25 mouse cellular contexts compared by ENCODE assay signal in genomic region chr1:133793646-133794045, GRCm38 (mm10). TPM values are rescaled to one million over a fixed set of nuclear protein-coding genes. Genes with fewer than 3 reads are reported as not detected.
DNase-seq lines count a peak whose midpoint lies in the region; ATAC-seq and TF ChIP-seq lines count a peak whose summit lies in the region.
"Had no signal": no experiment of that assay in that cellular context is flagged by ENCODE, and none has a peak within 500 bp of the region (broad histone marks: within the 10 kb centered on the region; RNA-seq: fewer than 3 reads in every experiment).

No protein-coding gene starts in this region.

- peaks cover 83% of the 10 kb centered on the region for H3K36me3 ChIP-seq in liver, embryonic 14.5 days (replicated peaks; ENCODE audit: control insufficient read depth, insufficient read depth, low read depth)
- peaks cover 84% of the 10 kb centered on the region for H3K36me3 ChIP-seq in liver, embryonic 12.5 days
- no peaks in the 10 kb centered on the region for H3K36me3 ChIP-seq in hindbrain, postnatal 0 days (ENCODE audit: insufficient read depth, low read length)
- no peaks in the 10 kb centered on the region for H3K36me3 ChIP-seq in hindbrain, embryonic 14.5 days (replicated peaks; ENCODE audit: control insufficient read depth, insufficient read depth)
- H3K36me3 ChIP-seq: hindbrain, embryonic 10.5 days; midbrain, embryonic 13.5 days had no signal

- no peaks in the 10 kb centered on the region for H3K9me3 ChIP-seq in liver, embryonic 14.5 days (ENCODE audit: control insufficient read depth, low read length)
- H3K9me3 ChIP-seq in liver, embryonic 12.5 days (replicated peaks), result no peaks in the 10 kb centered on the region
- H3K9me3 ChIP-seq in hindbrain, postnatal 0 days (ENCODE audit: low read length), result no peaks in the 10 kb centered on the region
- H3K9me3 ChIP-seq in hindbrain, embryonic 14.5 days (ENCODE audit: control insufficient read depth, low read length), result no peaks in the 10 kb centered on the region
- H3K9me3 ChIP-seq: forebrain, embryonic 13.5 days; midbrain, embryonic 13.5 days had no signal

- ATAC-seq in liver, embryonic 14.5 days (ENCODE audit: insufficient read depth), result no peak
- ATAC-seq in liver, embryonic 12.5 days, result no peak
- peak; percentile 71; the same call in 1 of the 2 replicates for ATAC-seq in granulocyte monocyte progenitor cell, adult 5-6 weeks (replicated peaks; ENCODE audit: poor library complexity, severe bottlenecking)
- ATAC-seq in hindbrain, postnatal 0 days, result no peak
- ATAC-seq in hindbrain, embryonic 14.5 days (ENCODE audit: low FRiP score), result no peak
- ATAC-seq: forebrain, embryonic 13.5 days; midbrain, embryonic 13.5 days; Patski had no signal

- peaks cover 42 to 48% of the 10 kb centered on the region in 2 experiments for H3K4me1 ChIP-seq in liver, embryonic 14.5 days (replicated peaks; ENCODE audit: control insufficient read depth in 2 of 2, insufficient read depth in 2 of 2, low read length in 1 of 2)
- H3K4me1 ChIP-seq in liver, embryonic 12.5 days, result peaks cover 83% of the 10 kb centered on the region
- H3K4me1 ChIP-seq in brown adipose tissue, adult 24 weeks (ENCODE audit: control insufficient read depth, insufficient read depth, insufficient read length, low read length), result peaks cover 5% of the 10 kb centered on the region
- H3K4me1 ChIP-seq in hindbrain, postnatal 0 days (ENCODE audit: insufficient read depth, low read length), result no peaks in the 10 kb centered on the region; the same call in 1 of the 2 replicates
- peaks cover under 1% of the 10 kb centered on the region; the same call in 1 of the 2 replicates for H3K4me1 ChIP-seq in hindbrain, embryonic 14.5 days (replicated peaks; ENCODE audit: control insufficient read depth, insufficient read depth, low read length)

- H3K27ac ChIP-seq in liver, embryonic 14.5 days, result peak overlapping the region; percentile 24; the same call in 1 of the 2 replicates
- H3K27ac ChIP-seq in liver, embryonic 12.5 days, result no peak overlapping the region; the same call in 1 of the 2 replicates
- peak overlapping the region; percentile 74 for H3K27ac ChIP-seq in brown adipose tissue, adult 24 weeks (replicated peaks; ENCODE audit: low read depth, low read length)
- no peak overlapping the region for H3K27ac ChIP-seq in hindbrain, postnatal 0 days
- no peak overlapping the region for H3K27ac ChIP-seq in hindbrain, embryonic 14.5 days
- H3K27ac ChIP-seq: forebrain, embryonic 13.5 days; hindbrain, embryonic 10.5 days; left cerebral cortex, adult 2 months; limb, embryonic 13.5 days; macrophage; midbrain, embryonic 13.5 days had no signal

- WGBS in liver, embryonic 14.5 days (ENCODE audit: insufficient replicate concordance), result 41% methylated on average over 1 of the region's 1 CpGs
- 52% methylated on average over 1 of the region's 1 CpGs for WGBS in liver, embryonic 12.5 days (ENCODE audit: insufficient replicate concordance)
- WGBS in hindbrain, postnatal 0 days, result 79% methylated on average over 1 of the region's 1 CpGs
- WGBS in hindbrain, embryonic 14.5 days, result 67% methylated on average over 1 of the region's 1 CpGs

- no peak overlapping the region for H3K9ac ChIP-seq in liver, embryonic 14.5 days (replicated peaks)
- H3K9ac ChIP-seq in liver, embryonic 12.5 days, result no peak overlapping the region
- no peak overlapping the region for H3K9ac ChIP-seq in hindbrain, postnatal 0 days (replicated peaks; ENCODE audit: low read length)
- H3K9ac ChIP-seq in hindbrain, embryonic 14.5 days, result no peak overlapping the region
- H3K9ac ChIP-seq: forebrain, embryonic 13.5 days; limb, embryonic 13.5 days; midbrain, embryonic 13.5 days had no signal

- no peak for DNase-seq in liver, embryonic 14.5 days (ENCODE audit: low read depth in 3 of 3, low spot score in 3 of 3)
- peak; percentile 52 for DNase-seq in 416B (ENCODE audit: low read depth)
- no peak for DNase-seq in hindbrain, postnatal 0 days (ENCODE audit: low spot score)
- no peak for DNase-seq in thymus, postnatal 25 days
- no peak for DNase-seq in hindbrain, embryonic 14.5 days (ENCODE audit: low spot score)
- DNase-seq: adrenal gland, postnatal 10 days; cerebellum, adult 11-12 months; cerebellum, adult 9-11 months; gastrocnemius, postnatal 14 days; heart, adult 11 months; heart, postnatal 14 days; kidney, adult 11 months; kidney, postnatal 14 days; lung, adult 2 months; lung, postnatal 10 days had no signal

- no peak overlapping the region for H3K4me3 ChIP-seq in liver, embryonic 14.5 days (ENCODE audit: insufficient read depth in 1 of 2, low read depth in 2 of 2, low read length in 2 of 2)
- no peak overlapping the region for H3K4me3 ChIP-seq in liver, embryonic 12.5 days
- H3K4me3 ChIP-seq in brown adipose tissue, adult 24 weeks (ENCODE audit: insufficient read depth, low read depth, low read length), result no peak overlapping the region
- no peak overlapping the region for H3K4me3 ChIP-seq in hindbrain, postnatal 0 days (ENCODE audit: low read length)
- H3K4me3 ChIP-seq in hindbrain, embryonic 14.5 days (replicated peaks; ENCODE audit: low read length), result no peak overlapping the region
- H3K4me3 ChIP-seq: forebrain, embryonic 13.5 days; hindbrain, embryonic 10.5 days; left cerebral cortex, adult 2 months; limb, embryonic 13.5 days; midbrain, embryonic 13.5 days had no signal

- H3K4me2 ChIP-seq in liver, embryonic 14.5 days (ENCODE audit: low read depth), result no peak overlapping the region
- no peak overlapping the region for H3K4me2 ChIP-seq in liver, embryonic 12.5 days
- H3K4me2 ChIP-seq in hindbrain, postnatal 0 days (ENCODE audit: low read depth, low read length), result no peak overlapping the region
- no peak overlapping the region for H3K4me2 ChIP-seq in hindbrain, embryonic 14.5 days (replicated peaks)
- H3K4me2 ChIP-seq: forebrain, embryonic 13.5 days; limb, embryonic 13.5 days; midbrain, embryonic 13.5 days had no signal

- TF ChIP-seq CTCF in liver, embryonic 14.5 days (IDR thresholded peaks at IDR 0.05; ENCODE audit: low read depth), result no peak
- no peak for TF ChIP-seq CTCF in hindbrain, postnatal 0 days (IDR thresholded peaks at IDR 0.05; ENCODE audit: low read depth)

- no peaks in the 10 kb centered on the region for H3K27me3 ChIP-seq in liver, embryonic 14.5 days (ENCODE audit: control insufficient read depth, insufficient read depth, low read length)
- no peaks in the 10 kb centered on the region for H3K27me3 ChIP-seq in liver, embryonic 12.5 days (replicated peaks)
- H3K27me3 ChIP-seq in hindbrain, postnatal 0 days (ENCODE audit: insufficient read depth, low read length), result no peaks in the 10 kb centered on the region
- H3K27me3 ChIP-seq in hindbrain, embryonic 14.5 days (ENCODE audit: control insufficient read depth, insufficient read depth, low read length), result no peaks in the 10 kb centered on the region
- H3K27me3 ChIP-seq: limb, embryonic 13.5 days; Patski had no signal

- no peak for TF ChIP-seq EP300 in liver, embryonic 14.5 days (IDR thresholded peaks at IDR 0.05; ENCODE audit: low read depth)

RNA-seq across cellular contexts. Expression of gene Atp2b4, which starts 7.2 kb away (rescaled TPM):
- polyA plus RNA-seq in liver, embryonic 14.5 days (2012; rRNA removed), result 13.3 and 16.5 TPM in 2 replicates
- polyA plus RNA-seq in liver, embryonic 14.5 days (2014; fragmentation: Nextera tagmentation; extraction: Ambion mirVana), result 33.1 and 37.7 TPM in 2 replicates
- polyA plus RNA-seq in liver, embryonic 12.5 days (2016; fragmentation: Nextera tagmentation; extraction: Ambion mirVana), result 34.1 and 37.6 TPM in 2 replicates
- 7.3 and 9.6 TPM in 2 replicates for polyA plus RNA-seq in brown adipose tissue, adult 24 weeks (2012; ENCODE audit: insufficient read depth, insufficient read length, missing spikeins)
- total RNA-seq in granulocyte monocyte progenitor cell, adult 5-6 weeks (2014; fragmentation: Nextera tagmentation), result 44.2 and 58.3 TPM in 2 replicates
- 27.1 and 32.1 TPM in 2 replicates for total RNA-seq in granulocyte monocyte progenitor cell, adult 5-6 weeks (2017)
- 56.6 and 57.3 TPM in 2 replicates for total RNA-seq in hindbrain, postnatal 0 days (2014; rRNA removed)
- polyA plus RNA-seq in hindbrain, postnatal 0 days (2015; fragmentation: Nextera tagmentation; extraction: Ambion mirVana), result 13.2 and 13.4 TPM in 2 replicates
- 21.1 and 23.3 TPM in 2 replicates for polyA plus RNA-seq in hindbrain, embryonic 14.5 days (2014; fragmentation: Nextera tagmentation; extraction: Ambion mirVana)

Comparison
In these comparisons a context has a peak if more than half of its experiments do, and no peak if none do; other contexts are left out.
1. H3K27ac ChIP-seq: peak in liver, embryonic 14.5 days (single experiment) and brown adipose tissue, adult 24 weeks (single experiment); none in liver, embryonic 12.5 days (single experiment), hindbrain, postnatal 0 days (single experiment) and hindbrain, embryonic 14.5 days (single experiment).